Mouse (Mus musculus): ENCODE measurements at regions not wholly inside any gene's neighbourhood (a gene's known extent, or its start where the extent isn't known, plus 50 kb on each side); places are given as distances from the start of the nearest gene placed in this dataset.

- no peak for TF ChIP-seq POLR2A (IDR thresholded peaks at IDR 0.05; ENCODE audit: borderline replicate concordance, low read depth, low read length)
- TF ChIP-seq CTCF (IDR thresholded peaks at IDR 0.05; ENCODE audit: low read depth, low read length) = no peak
Measured at GRCm38 (mm10) chr4:55215425-55216174, 134.2 kb upstream of the Rad23b start.

Measured in bone marrow macrophage, adult 2 months (primary cell).